Mouse (Mus musculus): ENCODE results near the gene Gm21976.

Gm21976 gene

DNA sequence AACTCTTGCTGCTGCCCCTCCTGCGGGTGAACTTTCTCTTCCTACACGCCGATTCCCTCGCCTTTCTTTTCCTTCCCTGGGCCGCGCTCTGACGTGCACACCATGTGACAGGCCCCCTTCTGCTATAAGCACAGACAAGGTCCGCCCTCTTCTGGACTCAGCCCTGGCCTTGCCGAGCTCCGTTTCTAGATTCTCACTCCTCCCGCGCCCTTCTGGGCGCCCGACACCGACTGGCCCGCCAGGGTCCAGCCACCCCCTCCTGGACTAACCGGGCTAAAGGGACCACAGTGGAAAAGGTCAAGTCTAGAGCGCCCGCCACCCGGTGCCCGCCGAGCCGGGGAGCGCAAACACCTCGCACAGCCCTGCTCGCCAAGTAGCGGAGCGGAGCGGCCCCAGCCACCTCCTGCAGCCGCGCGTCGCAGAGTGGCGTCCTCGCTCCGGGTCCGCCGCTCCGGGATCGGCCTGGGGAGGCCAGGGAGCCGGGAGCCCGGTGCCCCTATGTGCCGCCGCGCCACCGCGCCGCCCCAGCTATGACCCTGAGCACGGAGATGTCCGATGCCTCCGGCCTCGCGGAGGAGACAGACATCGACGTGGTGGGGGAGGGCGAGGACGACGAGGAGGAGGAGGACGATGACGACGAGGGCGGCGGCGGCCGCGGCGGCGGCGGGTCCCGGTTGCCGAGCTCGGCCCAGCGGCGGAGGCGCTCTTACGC, 74.6 kb downstream of the Gm21976 start, which contains the start of gene Foxd1:
Gene Foxd1 (plus strand): TSS at position 153 of the 712 bp plus-strand sequence.
- DNase-seq (ENCODE audit: low spot score) = no peak

- DNase-seq (ENCODE audit: low spot score) = no peak
Measured at GRCm38 (mm10) chr13:98354871-98355558, 75.3 kb downstream of the Gm21976 start.

- DNase-seq (ENCODE audit: low spot score) = no peak
Measured at GRCm38 (mm10) chr13:98355559-98356111, 75.9 kb downstream of the Gm21976 start.

DNA sequence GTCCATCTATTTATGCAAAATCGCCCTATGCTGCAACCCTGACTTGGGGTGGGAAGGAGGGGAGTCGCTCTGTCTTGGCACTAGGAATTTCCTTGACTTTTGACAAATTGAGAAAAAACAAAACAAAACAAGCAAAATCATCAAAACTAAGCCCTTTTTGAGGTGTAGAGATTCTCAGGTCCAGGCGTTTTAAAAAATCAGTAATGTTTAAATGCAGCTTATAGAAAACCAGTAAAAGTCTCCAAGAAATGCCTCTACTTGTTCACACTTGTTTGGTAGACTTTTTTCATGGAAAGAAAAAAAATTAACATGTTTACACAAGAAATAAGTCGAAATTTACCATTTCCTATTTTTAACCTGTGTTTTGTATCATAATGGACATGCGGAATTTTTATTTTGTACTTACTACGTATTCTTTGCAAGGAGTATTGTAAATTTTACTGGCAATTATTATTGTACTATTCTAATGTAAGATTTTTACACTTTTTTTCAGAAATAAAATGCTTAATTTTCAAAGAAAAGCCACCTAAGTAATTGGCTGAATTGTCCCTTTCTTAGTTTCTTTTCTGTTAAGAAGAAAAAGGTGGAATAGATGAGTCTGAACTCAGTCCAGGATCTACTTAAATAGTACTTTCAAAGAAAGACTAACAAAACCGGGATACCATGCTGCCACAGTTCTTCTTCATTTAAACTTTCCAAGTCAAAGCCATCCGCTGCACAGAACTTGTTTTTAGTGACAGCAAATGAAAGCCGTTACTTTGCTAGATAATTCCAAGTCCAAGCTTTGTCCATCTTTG, 76.7 kb downstream of the Gm21976 start:
- no peak for DNase-seq (ENCODE audit: low spot score)
